Mouse (Mus musculus): ENCODE results near the gene Gdf15.

The Gdf15 gene

DNA sequence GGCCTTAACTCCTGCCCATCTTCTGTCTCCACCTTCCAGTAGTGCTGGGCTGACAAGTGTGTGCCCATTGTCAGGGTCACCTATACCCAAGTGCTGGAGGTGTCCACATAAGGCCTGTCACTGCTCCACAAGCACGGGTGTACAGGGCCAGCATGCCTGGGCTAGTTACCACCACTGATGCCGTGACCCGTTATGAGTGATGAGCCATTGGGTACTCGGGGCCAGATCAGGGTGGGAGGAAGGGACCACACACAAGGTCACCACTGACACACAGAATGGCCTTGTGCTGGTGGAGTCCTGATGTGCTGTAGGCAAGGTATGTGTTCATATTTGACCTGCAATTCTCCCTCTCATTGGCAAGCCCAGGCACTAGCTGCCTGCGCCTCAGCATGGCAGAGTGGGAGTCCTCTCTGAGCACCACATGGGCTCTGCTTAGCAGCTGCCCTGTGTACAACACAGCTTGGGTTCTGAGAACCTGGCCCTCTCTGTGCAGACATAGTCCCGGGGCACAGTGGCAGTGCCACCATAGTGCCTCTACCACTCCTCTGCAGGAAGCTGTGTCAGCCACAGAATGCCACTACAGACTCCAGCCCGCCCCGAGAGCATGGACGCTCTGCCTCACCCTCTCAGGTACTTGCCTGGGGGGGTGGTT is 47.5 kb downstream of the Gdf15 start:
- DNase-seq (ENCODE audit: low read depth): no peak

DNA sequence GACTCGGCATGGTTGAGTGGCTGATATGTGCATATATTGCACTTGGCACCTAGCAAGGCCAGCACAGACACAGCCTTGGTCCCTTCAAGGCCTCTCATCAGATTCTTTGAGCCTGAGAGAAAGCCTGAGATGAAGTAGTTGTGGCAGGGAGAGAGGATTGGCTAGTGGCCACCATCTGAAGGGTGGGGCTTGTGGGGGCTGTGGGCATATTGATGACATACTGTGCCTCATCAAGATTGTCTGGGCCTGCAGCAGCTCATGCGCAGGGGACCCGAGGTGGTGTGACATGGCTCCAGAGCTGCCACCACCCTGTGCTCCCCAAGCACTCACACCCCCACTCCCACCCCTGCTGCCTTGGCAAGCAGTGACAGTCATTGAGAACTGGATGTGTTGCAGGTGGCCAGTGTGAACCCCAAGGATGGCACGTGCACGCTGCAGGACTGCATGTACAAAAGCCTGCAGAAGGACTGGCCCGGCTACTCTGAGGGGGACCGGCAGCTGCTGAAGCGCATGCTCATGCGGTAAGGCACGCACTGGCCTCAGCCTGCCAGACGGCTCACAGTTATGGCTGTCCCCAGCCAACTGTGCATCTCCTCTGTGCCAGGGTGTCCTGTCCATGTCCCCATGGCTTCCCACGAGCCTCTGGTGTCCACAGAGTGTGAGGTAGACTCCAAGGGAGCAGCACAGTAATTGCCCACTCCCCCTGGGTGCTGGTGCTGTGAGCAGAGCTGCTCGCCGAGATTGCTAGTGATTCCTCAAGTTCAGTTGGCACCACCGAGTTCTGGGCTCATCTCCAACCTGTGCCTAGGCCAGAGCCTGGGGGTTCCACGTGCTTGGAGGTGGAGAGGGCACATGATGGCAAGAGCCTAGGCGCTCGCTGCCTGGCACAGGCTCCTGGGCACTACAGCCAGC is 48.5 kb downstream of the Gdf15 start:
- DNase-seq (ENCODE audit: low read depth): no peak

Measured in c-Kit-positive CD71-negative TER-119-negative erythroid progenitor cells, embryonic 14.5 days (primary cell).